Mouse (Mus musculus) testis, adult 2 months (tissue): ENCODE measurements around the gene Atp6v0a1.

Experiments used
- CTCF ChIP-seq: fragments of 200-500 bp; IDR thresholded peaks from 2 replicates; pipeline ENCODE4 v1.5.1; 2012; ENCODE audit warnings: low read depth, mild to moderate bottlenecking, inconsistent platforms, low read length, moderate library complexity; ENCODE audit not compliant: control insufficient read depth, insufficient read depth, insufficient replicate concordance
- POLR2A ChIP-seq: fragments of 200-500 bp; IDR thresholded peaks from 2 replicates; pipeline ENCODE4 v1.6.1; 2012; ENCODE audit warnings: low read depth, mild to moderate bottlenecking, inconsistent platforms, low read length, moderate library complexity; ENCODE audit not compliant: control insufficient read depth

- TF ChIP-seq CTCF (no peak), POLR2A (no peak)
Measured at GRCm38 (mm10) chr11:100988674-100989073, 20.6 kb upstream of the Atp6v0a1 start.
